Mouse (Mus musculus): Measurements from ENCODE around the gene Zswim9.

Zswim9 gene

GRCm38 (mm10) chr7:13269394-13269793, 9.1 kb downstream of the Zswim9 start:
- no peak for DNase-seq (ENCODE audit: inconsistent age in 2 of 2, low spot score in 1 of 2)

GRCm38 (mm10) chr7:13268749-13269260, 9.7 kb downstream of the Zswim9 start:
- DNase-seq (ENCODE audit: inconsistent age in 2 of 2, low spot score in 1 of 2), result no peak

- DNase-seq (ENCODE audit: inconsistent age in 2 of 2, low spot score in 1 of 2), result no peak
These were observed 14.1 kb downstream of the Zswim9 start for GRCm38 (mm10) chr7:13264396-13264795.

- DNase-seq (ENCODE audit: inconsistent age in 2 of 2, low spot score in 1 of 2), result no peak
These were observed 14.7 kb downstream of the Zswim9 start for GRCm38 (mm10) chr7:13263851-13264250.

- DNase-seq (ENCODE audit: inconsistent age in 2 of 2, low spot score in 1 of 2), result no peak
These were observed 17.5 kb downstream of the Zswim9 start for GRCm38 (mm10) chr7:13260746-13261700.

GRCm38 (mm10) chr7:13212720-13213119, 65.8 kb downstream of the Zswim9 start, which contains the start of gene Vmn1r89:
Vmn1r89 (plus strand) TSS chr7:13213020.
- DNase-seq (ENCODE audit: inconsistent age in 2 of 2, low spot score in 1 of 2), result no peak
